Mouse (Mus musculus) common myeloid progenitor, adult 5-6 weeks (primary cell): ENCODE results near the gene Sun2. TPM values are rescaled to one million over a fixed set of nuclear protein-coding genes. Genes with fewer than 3 reads are reported as not detected.

Experiments used
- ATAC-seq: replicated peaks from 2 replicates; pipeline ENCODE4 v1.8.0; 2016; ENCODE audit warnings: low read depth, mild to moderate bottlenecking, moderate TSS enrichment, inconsistent platforms; ENCODE audit not compliant: poor library complexity, severe bottlenecking
- total RNA-seq: library from RNA; stranded (forward); fragments of 200-1000, 187-1606 nt; gene quantifications from 2 replicates; pipeline ENCODE4 v1.2.3, GENCODE M21; 2017

Gene Sun2
- total RNA-seq = 53.7 and 73.2 TPM in 2 replicates

DNA sequence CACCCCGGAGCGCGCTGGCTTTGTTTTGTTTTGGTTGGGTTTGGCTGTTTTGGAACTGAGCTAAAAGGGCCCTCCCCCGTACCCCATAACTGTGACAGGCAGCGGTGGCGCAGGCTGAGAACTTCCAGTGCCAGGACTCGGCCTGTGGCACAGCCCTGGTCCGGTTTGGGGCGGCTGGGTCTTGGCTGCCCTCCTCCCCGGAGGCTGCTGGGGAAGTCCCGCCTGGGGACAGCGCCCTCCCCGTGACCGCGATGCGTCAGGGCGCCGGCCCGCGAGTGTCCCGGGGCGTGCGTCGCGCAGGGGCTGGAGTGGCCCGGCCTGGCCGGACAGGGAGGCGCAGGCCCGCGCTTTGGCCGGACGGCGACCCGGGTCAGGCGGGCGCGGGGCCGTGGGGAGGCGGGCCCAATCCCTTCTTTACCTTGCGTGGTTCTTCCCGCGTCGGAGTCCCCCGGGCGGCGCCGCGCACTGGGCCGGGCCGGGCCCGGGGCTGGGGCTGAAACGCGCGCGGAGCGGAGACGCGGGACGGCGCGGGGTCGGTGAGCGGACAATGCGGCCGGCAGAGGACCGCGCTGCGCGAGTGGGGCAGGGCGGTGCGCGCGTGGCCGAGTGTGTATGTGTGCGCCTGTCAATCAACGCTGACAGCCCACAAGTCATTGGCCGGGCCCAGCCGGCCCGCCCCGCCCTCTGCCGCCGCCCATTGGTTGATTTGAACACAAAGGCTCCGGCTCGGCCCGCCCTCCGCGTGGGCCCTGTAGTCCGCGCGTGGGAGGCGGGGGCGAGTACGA, at the start of gene Sun2:
Gene Sun2 (minus strand): TSS at position 616 of the 785 bp plus-strand sequence.
- ATAC-seq = peak; percentile 65

DNA sequence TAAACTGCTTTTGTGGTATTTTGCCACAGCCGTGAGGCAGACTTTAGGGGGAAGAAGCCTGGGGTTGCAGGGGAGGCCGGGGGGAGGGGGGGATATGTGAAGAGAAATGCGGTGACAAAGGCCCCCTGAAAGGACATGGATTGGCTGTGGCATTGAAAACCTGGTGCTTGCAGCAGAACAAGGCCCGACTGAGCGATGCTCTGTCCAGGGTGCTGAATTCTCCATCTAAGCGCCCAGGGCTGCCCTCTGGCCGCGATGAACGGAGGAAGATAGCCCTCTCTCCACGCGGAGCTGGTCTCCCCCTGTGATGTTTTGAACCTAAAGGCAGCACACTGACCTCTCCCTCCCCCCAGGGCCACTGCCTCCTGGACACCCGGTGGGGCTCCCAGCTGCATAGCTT, 49.2 kb upstream of the Sun2 start:
- peak; percentile 73 for ATAC-seq

DNA sequence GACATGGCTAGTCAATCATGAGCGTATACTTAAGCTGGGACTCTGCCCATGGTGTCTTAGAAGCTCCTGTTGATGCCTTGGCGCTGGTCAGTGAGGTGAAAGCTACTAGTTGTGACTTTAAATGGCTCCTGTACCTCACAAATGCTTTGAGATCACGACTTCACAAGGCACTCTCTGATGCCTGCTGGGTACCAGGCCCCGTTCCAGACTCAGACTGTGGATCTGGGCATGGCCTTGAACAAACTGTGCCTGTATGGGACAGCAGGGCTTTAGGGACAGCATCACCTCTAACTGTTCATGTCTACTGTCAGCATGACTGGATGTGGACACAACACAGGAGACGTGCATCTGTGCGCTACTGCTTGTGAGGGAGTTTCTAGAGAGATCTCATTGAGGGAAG, 48.6 kb upstream of the Sun2 start:
- ATAC-seq = no peak

DNA sequence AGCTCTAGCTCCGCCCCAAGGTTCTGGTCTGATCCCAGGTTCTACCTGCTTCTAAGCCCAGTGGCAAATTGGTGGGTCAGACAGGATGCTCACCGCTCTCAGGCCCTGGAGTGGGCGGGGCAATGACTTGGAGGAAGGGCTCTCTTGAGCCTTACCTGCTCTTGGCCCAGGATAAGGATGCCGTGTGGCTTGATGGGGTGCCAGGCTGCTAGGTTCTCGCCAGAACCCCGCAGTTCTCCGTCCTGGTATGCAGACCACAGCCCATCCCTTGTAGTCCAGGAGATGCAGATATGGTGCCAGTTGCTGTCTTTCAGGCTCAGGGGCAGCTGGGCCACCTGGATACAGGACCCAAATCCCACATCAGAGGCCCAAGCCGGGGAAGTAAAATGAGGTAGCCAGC, 47.8 kb upstream of the Sun2 start:
- no peak for ATAC-seq

DNA sequence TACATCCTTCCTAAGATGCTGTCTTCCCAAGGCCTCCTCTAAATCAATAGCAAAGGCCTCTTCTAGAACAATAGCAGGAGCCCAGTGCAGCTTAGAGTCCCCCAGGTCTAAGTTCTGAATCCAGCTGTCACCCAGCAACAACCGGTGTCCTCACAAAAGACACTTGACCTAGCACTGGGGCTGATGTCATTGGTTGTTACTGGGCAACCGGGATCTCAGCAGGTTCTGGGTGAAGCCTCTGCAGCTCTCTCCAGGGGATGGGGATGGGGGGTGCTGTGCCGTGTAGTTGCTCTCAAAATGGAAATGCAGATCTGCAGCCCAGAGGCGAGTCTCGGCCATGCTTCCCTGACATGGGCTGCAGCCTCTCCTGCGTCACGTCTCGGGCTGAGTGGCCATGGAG, 45.5 kb upstream of the Sun2 start:
- ATAC-seq = no peak

DNA sequence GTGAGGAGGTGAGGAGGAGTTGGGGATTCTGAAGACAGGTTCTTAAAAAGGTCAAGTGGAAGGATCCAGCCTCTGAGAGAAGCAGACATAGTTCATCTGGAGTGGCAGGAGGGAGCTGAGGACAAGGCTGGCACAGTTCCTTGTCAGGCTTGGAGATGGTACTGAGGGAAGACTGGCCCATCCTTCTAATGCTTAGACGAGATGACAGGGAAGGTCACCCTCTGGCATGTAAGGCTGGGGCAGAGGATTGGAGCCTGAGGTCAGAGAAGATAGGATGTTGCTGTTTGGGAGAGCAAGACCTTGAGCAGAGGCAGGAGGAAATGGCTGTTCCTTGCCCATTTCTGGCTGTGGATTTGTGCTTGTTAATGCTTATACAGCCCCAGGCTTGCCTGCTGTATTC, 42.7 kb upstream of the Sun2 start:
- ATAC-seq = no peak

DNA sequence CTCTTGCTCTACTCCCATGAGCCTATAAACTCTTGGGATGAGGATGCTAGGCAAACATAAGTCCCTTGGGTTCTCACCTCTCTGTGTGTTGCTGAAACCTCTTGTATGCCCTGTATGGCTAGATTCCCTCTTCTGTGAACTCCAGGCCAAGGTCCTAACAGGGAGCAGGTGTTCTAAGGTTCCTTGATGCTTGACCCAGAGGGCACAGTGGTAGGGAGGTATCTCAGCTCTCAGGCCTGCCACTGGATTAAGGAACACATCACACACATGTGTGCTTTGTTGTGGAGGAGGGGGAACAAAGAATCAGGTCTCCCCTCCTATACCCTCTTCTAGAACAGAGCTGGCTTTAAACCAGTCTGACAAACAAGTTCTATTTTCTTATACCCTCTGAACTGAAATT, 35.4 kb upstream of the Sun2 start, which contains the start of gene Dnal4:
Gene Dnal4 (minus strand): TSS at position 101 of the 400 bp plus-strand sequence.
- ATAC-seq = no peak

DNA sequence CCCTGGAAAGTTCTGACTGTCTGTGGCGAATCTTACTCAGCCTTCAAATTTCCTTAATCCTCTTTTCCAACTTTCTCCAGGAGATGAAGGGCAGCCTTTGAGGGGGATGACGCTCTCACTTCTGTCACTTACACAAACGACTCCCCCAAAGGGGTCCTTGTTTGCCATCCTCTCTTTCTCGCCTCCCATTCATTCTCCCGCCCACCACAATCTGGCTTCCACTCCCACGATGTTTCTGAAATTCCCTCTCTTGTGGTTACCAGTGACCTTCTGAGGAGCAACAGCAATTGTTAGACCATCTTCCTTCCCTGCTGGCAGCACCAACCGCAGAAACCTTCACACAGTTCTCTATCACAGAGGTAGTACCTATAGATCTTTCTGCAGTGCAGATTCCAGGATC, 33.3 kb upstream of the Sun2 start:
- ATAC-seq = no peak

DNA sequence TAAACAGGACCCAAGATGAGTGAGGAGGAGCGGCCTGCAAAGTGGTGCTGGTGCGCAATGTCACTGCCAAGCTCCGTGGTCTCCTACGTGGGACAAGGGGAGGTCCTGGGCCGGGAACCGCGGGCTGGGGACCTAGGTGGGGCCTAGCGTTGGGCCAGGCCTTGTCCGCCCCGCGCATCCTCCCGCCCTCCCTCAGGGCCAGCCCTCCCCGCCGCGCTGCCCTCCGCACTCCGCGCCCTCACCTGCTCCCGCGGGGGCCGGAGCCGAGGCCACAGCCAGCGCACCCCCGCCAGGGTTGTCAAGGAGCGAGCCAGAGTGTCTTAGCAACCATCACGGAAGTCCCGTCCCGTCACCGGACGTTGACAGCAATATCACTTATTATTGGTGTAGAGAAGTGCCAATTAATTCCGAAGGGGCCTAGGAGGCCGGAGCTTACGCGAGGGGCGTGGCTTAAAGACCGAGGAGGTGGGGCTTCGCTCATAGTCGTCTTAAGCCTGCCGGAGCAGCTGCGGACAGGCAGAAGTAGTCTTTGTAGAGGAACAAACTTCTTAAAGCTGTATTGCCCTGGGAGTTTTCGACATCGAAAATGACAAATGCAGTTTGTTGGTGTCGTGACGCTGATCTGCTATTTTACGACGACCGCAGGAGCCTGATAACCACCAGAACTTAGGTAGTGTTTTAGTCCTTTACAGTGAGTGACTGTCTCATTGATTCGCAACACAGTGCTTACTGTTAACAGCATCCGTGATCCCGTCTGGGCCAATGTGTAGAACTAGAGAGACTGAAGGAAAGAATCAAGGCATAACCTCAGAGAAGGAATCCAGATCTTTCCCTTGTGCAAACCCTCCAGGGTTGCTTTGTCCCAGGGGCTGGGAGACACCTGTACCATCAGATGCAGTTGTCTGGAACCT, 32.0 kb upstream of the Sun2 start:
- ATAC-seq = peak; percentile 97

DNA sequence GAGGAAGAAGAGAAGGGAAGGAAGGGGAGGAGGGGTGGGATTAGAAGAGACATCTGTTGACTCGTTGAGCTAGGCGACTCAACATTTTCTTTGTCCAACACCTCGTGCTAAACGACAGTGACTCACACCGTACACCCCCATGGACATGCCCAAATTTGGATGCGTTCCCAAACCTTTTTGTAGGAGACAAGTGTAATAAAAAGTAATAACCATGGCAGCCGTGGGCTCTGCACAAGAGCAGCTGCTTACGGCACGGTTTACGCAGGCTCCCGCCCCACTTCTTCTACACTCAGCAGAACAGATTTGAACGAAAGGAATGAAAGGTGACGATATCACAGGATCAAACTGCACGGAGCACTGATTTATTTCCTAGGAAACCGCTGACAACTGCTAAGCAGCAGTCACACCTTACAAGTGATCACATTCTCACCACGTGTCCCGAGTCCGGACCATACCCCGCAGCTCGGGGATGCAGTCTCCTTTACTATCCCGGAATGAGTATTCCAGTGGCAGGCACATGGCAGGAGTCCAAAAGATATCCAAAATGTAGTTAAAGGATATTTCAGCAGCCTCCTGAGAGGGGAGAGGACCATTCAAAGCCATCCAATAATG, 28.4 kb upstream of the Sun2 start:
- ATAC-seq = no peak

DNA sequence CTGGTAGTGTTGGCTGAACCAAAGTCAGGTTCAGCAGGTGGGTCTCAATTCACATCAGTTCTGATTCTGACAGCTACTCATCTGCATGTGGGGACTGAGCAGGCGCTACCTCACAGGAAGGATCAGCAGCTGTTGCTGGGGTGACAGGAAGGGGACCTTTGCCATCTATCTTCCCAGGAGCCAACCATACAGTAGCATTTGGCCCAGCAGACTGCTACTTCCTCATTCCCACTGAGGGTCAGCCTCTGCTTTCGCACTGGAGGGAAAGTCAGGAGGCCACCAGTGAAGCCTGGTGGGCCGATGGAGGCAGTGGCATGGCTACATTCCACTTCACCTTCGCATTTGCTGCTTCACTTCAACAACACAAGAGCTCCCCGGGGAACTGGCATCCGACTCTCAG, 26.0 kb upstream of the Sun2 start:
- ATAC-seq = peak; percentile 91

DNA sequence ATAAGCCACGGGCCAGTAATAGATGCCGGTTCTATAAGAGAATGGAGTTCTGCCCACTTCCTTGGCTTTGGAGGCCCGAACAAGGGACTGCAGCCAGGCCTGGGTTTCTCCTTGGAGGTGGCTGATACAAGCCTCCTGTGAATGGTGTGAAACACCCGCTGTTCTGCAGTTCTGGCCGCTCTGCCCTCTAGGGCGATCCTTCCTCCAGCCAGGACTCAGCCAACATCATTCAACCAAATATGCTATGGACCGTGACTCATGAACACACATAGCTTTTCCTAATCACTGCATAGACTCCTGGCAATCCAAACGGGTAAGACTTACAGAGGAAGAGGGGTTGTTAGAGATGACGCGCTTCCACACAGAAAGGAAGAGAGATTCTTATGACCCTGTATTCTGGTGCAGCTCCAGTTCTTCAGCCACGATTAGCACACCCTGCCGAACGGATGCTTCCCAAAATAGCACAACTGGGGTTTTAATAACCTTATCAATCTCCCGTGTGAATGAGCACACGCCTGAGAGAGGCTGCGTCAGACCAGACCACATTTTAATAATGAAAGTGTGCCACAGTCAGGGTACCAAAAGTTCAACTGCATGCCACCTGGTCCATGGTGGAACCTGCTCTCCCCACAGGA, 25.1 kb upstream of the Sun2 start:
- no peak for ATAC-seq

DNA sequence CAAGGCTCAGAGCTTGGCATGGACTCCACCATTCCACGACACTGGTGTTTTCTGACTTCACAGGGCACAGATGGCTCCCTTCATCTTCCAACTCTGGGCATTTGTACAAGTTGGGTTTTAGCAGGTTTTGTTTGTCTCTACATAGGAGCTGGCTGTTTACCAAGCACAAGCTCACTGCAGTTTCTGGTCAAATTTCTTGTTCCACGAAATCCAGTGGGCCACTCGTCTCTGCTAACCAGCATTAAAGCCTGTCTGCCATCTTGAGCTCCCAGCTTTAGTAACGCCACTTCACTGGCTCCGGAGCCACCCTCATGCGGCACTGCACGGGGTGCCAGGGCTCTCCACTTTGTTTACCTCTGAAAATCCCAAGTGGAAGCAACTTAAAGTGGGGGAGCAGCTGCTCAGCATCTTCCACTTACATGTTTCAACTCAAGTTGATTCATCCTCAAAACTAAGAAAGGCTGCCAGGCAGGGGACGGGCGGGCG, 24.3 kb upstream of the Sun2 start:
- ATAC-seq = no peak

DNA sequence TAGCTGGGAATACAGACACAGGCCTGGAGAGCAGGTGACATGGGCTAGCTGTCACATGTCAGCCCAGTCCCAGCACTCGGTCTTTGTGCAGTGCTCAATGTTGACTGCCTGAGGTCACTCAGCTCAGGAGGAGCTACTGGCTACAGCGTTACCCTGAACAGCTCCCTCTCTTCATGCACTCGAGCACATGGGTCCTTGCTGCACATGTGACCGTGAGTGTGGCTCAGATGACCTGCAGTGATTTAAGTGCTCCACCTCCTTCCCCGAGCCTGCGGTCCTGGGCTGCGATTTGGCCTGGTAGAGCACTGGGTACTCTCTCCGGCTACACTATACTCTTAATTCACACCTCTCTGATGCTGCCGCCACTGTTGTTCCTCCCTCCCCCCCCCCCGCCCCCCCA, 23.8 kb upstream of the Sun2 start:
- ATAC-seq = no peak

DNA sequence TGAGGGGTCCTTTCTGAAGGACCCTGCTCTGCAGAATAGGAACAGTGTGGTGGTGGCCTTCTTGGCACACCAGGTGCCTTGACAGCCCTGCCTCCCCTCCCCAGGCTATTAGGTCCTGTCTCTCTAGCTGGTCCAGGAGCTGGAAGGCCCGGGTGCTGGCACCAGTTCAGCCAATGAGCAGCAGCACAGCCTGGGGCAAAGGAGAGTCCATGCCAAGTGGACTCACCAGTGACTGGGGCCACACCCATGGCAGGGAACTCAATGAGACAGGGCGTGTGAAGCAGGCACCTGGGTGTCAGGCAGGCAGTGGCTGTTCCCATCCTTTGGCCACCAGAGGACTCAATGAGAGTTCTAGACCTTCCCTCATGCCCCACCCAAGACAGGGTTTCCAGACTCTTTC, 23.0 kb upstream of the Sun2 start:
- ATAC-seq = no peak

DNA sequence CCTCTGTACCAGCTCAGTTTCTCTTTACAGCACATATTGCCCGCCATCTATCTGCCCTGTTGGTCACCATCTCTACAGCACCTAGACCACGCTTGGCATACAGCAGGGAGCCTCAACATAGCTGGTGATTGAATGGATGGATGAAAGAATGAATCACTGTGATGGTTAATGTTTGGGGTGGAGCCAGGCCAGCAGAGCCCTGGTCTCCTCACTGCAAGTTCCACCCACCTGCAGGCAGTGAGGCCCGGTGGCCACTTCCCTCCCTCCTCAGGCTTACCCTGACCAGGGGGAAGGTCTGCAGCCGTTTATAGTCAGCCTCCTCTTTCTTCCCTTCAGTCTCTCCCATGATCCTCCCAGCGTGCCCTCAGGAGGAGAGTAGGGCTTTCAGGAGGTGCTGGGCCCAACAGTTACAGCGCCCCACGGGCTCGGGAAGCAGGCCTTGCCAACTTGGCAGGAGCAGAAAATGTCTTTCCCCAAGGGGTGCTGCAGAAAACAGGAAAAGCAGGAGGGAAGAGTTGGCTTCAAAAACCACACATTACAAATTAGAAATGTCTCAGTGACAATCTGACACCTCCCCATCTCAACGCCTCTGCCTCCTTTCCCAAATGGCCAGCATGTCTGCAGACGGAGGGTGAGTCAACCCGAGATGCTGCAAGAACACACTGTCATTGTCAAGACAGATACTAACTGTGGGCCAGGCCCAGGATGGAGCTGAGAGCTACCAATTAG, 22.4 kb upstream of the Sun2 start:
- no peak for ATAC-seq

DNA sequence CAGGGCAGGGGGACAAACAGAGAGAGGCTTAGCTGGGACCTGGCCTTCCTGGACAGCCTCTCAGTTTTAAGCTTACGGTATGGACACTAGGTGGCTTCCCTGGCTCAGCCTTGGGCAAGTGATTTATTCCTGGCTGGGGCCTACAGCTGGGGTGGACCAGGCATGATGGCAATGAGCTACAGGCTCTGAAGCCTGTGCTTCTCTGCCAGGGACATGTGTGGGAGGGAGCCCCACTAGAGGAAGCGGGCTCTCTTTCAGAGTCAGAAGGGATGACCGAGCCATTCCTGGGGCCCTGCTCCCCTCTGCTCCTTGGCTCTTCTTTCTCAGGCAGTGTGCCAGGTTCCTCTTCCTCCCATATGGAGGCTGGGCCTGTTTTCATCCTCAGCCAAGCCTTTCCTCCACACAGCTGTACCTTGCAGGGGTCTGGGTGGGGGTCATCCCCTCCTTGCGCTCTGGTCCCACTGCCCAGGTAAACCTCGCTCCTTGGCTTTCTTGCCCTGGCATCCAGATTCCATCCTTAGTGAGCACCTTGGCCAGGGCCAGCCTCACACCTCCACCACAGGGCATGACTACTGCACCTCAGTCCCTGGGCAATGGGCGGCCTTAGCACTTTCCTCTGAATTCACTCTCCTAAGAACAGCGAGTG, 21.4 kb upstream of the Sun2 start:
- ATAC-seq = no peak

DNA sequence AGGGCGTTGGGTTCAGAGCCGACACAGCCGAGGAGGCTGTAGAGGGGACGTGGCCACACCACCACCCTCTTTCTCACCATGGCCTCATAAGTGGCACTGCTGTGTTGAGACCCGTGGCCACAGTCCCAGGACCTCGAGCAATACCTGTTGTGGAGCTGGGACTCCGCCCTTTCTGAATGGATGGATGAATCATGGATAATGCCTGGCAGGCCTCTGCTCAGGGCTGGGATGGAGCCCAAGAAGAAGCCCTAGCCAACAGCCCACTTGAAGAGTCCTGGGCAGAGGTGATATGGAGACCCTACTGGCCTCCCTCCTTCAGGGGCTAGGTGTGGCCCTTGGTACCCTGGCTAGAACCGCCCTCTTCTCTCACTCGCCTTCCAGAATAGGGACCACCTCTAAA, 20.7 kb upstream of the Sun2 start:
- no peak for ATAC-seq

DNA sequence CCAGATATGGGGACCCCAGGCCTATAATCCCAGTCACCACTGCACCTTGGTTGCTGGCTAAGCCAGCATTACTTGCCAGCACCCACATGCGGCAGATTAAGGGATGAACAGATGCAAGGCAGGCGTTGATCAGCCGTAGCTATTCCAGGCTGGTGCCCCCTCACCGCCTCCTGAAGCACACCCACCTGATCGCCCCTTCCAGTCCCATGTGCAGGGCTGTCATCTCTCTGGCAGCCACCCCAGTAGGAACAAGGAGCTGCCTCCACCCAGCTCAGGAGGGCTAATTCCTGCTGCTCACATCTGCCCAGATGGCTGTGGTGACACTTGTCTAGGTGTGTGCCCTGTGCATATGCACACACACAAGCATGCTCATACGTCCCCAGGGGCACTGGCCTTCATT, 18.6 kb upstream of the Sun2 start:
- ATAC-seq = no peak
